Mouse (Mus musculus): ENCODE measurements around the gene Acadvl. TPM values are rescaled to one million over a fixed set of nuclear protein-coding genes. Genes with fewer than 3 reads are reported as not detected.
"Not testable (repeated sequence)": the region's sequence is repeated elsewhere in the genome, so short reads cannot be mapped to it uniquely, and the experiment has no call there.

The Acadvl gene
- polyA plus RNA-seq, 1 experiment from 2014 or later: 114 TPM

DNA sequence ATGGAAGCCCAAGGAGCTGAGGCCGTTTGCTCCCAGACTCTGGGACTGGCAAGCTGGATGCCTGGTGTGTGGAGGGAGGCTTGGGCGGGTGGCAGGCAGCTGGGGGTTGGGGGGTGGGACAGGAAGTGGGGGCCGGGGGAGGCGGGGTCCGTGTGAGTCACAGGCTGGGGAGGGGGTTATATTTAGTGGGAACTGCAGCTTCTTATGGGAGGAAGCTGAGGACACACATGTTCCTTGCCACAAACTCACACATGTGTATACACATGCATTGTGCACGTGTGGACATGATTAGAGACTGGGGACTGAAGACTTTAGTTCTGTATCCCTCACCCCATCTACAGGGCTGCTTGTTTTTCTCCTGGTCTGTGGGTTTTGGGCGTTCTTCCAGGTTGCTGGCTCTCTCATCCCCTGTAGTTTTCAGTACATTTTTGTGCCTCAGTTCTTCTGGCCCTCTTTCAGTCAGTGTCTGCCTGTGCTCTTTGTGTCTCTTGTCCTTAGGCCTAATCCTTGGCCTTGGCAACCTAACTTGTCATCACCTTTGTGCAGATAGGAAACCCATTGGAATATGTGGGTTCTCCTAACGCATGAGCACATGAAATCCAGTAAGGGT is 4.9 kb upstream of the Acadvl start:
- H3K9ac ChIP-seq (replicated peaks; ENCODE audit: low read length): peak overlapping the region; percentile 85
- whole genome bisulfite sequencing: 21% methylated on average over 8 of the region's 8 CpGs
- H3K36me3 ChIP-seq (ENCODE audit: insufficient read depth, low read length): no peaks in the 10 kb centered on the region
- peak overlapping the region; percentile 74 for H3K4me3 ChIP-seq (ENCODE audit: low read length)
- H3K4me2 ChIP-seq (replicated peaks; ENCODE audit: low read depth, low read length): peak overlapping the region; percentile 94
- no peak for ATAC-seq (ENCODE audit: low FRiP score, low TSS enrichment)
- no peaks in the 10 kb centered on the region for H3K27me3 ChIP-seq (ENCODE audit: insufficient read depth, low read length)
- H3K9me3 ChIP-seq (ENCODE audit: low read length): no peaks in the 10 kb centered on the region
- H3K27ac ChIP-seq (ENCODE audit: low read length): peak overlapping the region; percentile 88
- peaks cover 53% of the 10 kb centered on the region for H3K4me1 ChIP-seq (ENCODE audit: insufficient read depth, low read length)

DNA sequence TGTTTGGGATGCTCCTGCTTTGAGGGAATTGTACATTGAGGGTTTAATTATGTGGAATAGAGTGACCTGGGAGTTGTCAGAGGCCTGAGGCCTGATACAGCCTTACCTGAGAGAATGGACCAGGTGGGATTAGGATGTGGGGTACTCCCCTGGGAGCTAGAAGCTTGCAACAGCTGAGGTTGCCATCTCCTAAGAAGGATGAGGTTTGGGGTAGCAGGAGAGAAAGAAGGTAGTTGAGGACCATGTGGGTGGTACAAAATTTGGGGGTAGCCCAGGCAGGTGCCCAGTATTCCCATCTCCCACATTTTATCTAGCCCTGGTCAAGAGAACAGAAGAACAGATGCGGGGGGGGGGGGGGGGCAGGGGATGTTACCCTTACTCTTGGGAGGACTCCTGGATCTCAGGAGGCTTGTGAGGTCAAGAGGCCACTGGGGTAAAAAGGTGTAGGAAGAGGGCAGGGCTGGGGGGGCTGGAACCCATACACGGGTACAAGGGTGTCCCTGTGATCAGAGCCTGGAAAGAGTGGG is 4.3 kb upstream of the Acadvl start:
- WGBS: 0% methylated on average over 1 of the region's 2 CpGs
- H3K27ac ChIP-seq (ENCODE audit: low read length): peak overlapping the region; percentile 88
- no peaks in the 10 kb centered on the region for H3K36me3 ChIP-seq (ENCODE audit: insufficient read depth, low read length)
- peak overlapping the region; percentile 74 for H3K4me3 ChIP-seq (ENCODE audit: low read length)
- H3K4me2 ChIP-seq (replicated peaks; ENCODE audit: low read depth, low read length): peak overlapping the region; percentile 94
- H3K27me3 ChIP-seq (ENCODE audit: insufficient read depth, low read length): no peaks in the 10 kb centered on the region
- peaks cover 58% of the 10 kb centered on the region for H3K4me1 ChIP-seq (ENCODE audit: insufficient read depth, low read length)
- no peak for ATAC-seq (ENCODE audit: low FRiP score, low TSS enrichment)
- H3K9ac ChIP-seq (replicated peaks; ENCODE audit: low read length): peak overlapping the region; percentile 85
- no peaks in the 10 kb centered on the region for H3K9me3 ChIP-seq (ENCODE audit: low read length)

DNA sequence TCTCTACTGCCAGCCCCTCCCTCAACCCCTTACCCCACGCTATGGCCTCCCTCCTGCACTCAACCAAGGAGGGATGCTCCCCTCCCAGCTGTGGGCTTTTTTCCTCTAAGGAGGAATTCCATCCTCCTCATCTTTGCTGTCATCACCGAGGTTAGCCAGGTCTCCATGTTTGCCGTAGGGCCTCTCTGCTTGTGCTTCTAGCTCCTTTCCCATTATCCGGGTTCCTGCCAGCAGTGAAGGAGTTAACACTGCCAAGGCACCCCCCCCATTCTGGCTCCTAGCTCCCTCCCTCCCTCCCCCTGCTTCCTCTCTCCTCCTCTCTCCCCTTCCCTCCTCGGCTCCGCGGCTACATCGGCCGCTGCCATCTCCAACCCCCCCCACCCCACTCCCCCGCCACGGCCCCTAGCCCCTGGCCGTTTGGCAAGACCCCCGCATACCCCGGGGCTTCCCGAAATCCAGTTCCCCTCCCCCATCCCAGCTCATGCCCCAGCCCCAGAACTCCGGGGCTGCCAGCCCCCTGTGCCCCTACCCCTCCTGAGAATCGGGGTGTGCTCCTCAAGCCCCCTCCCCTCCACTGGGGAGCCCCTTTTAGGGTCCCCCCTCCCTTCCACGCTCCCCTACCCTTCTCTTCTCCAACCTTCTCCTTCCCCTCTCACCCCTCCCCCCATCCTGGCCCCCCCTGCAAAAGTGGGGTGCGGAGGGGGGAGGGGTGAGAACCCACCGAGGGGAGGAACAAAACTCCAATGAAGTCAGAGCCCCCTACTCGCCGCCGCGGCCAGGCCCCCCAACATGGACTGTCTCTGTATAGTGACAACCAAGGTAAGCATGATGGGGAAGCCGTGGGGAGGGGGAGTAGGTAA is 3.1 kb upstream of the Acadvl start:
- peak overlapping the region; percentile 88 for H3K27ac ChIP-seq (ENCODE audit: low read length)
- H3K36me3 ChIP-seq (ENCODE audit: insufficient read depth, low read length): peaks cover 3% of the 10 kb centered on the region; the same call in 1 of the 2 replicates
- under 1% methylated on average over 22 of the region's 25 CpGs for WGBS
- H3K27me3 ChIP-seq (ENCODE audit: insufficient read depth, low read length): no peaks in the 10 kb centered on the region
- H3K4me1 ChIP-seq (ENCODE audit: insufficient read depth, low read length): peaks cover 56% of the 10 kb centered on the region
- H3K4me3 ChIP-seq (ENCODE audit: low read length): peak overlapping the region; percentile 74
- H3K4me2 ChIP-seq (replicated peaks; ENCODE audit: low read depth, low read length): peak overlapping the region; percentile 94
- no peak for ATAC-seq (ENCODE audit: low FRiP score, low TSS enrichment)
- H3K9me3 ChIP-seq (ENCODE audit: low read length): no peaks in the 10 kb centered on the region
- H3K9ac ChIP-seq (replicated peaks; ENCODE audit: low read length): peak overlapping the region; percentile 85

DNA sequence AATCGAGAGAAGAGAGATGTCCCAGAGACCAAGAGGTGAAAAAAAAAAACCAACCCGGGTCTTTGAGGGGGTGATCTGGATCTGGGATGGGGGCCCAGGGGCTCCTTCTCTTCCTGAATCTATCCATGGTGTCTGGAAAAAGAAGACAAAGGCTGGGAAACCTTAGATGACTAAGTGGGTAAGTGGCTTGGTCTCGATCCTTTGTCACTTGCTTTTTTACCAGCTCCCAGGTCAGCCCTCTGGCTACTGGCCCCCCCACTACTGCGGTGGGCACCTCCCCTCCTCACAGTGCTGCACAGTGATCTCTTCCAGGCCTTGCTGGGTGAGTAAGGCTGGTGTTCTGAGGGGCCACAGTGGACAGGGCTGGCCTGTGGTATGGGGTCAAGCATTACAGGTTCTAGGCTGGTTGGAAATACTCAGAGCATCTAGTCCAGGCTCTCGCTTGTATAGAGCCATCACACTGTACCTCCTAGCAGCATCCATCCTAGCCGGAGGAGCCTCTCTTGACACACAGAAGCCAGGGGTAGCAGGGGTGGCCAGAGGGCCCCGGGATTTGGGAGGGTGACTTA is 2.1 kb upstream of the Acadvl start:
- H3K4me1 ChIP-seq (ENCODE audit: insufficient read depth, low read length): peaks cover 53% of the 10 kb centered on the region
- H3K27ac ChIP-seq (ENCODE audit: low read length): peak overlapping the region; percentile 78; the same call in 1 of the 2 replicates
- peaks cover 14% of the 10 kb centered on the region for H3K36me3 ChIP-seq (ENCODE audit: insufficient read depth, low read length)
- H3K4me3 ChIP-seq (ENCODE audit: low read length): no peak overlapping the region; the same call in 1 of the 2 replicates
- 44% methylated on average over 7 of the region's 7 CpGs for WGBS
- peak overlapping the region; percentile 85 for H3K9ac ChIP-seq (replicated peaks; ENCODE audit: low read length)
- H3K9me3 ChIP-seq (ENCODE audit: low read length): no peaks in the 10 kb centered on the region
- no peaks in the 10 kb centered on the region for H3K27me3 ChIP-seq (ENCODE audit: insufficient read depth, low read length)
- no peak for ATAC-seq (ENCODE audit: low FRiP score, low TSS enrichment)
- H3K4me2 ChIP-seq (replicated peaks; ENCODE audit: low read depth, low read length): peak overlapping the region; percentile 94

DNA sequence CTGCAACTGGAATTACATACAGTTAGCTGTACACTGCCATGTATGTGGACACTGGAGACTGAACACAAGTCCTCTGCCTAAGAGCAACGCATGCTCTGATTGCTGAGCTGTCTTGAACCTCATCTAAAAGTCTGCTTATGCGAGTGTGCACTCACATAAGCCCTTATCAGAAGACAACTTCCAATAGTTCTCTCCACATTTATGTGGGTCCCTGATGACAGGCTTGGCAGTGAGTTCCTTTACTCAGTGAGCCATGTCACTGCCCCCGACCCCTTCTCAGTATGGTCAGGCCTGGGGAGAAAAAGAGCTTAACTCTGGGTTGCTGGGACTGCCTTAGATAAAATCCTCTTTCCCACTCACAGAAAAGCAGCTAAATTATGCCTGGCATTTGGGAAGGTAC is 1.5 kb upstream of the Acadvl start, which contains the start of gene Dlg4:
Dlg4 (plus strand) TSS at position 274 of the 400 bp plus-strand sequence.
- peak within 1 kb of the TSS; percentile 74 for H3K4me3 ChIP-seq (ENCODE audit: low read length)
- no peaks in the 10 kb centered on the region for H3K27me3 ChIP-seq (ENCODE audit: insufficient read depth, low read length)
- ATAC-seq (ENCODE audit: low FRiP score, low TSS enrichment): no peak
- H3K36me3 ChIP-seq (ENCODE audit: insufficient read depth, low read length): peaks cover 19% of the 10 kb centered on the region
- WGBS: 66% methylated on average over 3 of the region's 3 CpGs
- peak within 1 kb of the TSS; percentile 85 for H3K9ac ChIP-seq (replicated peaks; ENCODE audit: low read length)
- H3K27ac ChIP-seq (ENCODE audit: low read length): peak within 1 kb of the TSS; percentile 78
- H3K4me2 ChIP-seq (replicated peaks; ENCODE audit: low read depth, low read length): peak within 1 kb of the TSS; percentile 94
- no peaks in the 10 kb centered on the region for H3K9me3 ChIP-seq (ENCODE audit: low read length)
- H3K4me1 ChIP-seq (ENCODE audit: insufficient read depth, low read length): peaks cover 53% of the 10 kb centered on the region

DNA sequence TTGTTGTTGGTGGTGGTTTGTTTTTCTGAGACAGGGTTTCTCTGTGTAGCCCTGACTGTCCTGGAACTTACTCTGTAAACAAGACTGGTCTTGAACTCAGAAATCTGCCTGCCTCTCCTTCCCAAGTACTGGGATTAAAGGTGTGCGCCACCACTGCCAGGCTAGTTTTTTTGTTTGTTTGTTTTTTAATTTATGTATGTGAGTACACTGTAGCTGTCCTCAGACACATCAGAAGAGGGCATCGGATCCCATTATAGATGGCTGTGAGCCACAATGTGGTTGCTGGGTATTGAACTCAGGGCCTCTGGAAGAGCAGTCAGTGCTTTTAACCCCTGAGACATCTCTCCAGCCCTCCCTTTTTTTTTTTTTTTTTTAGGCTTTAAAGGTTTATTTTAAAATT is 966 bp upstream of the Acadvl start:
- not testable (repeated sequence) for H3K27me3 ChIP-seq (ENCODE audit: insufficient read depth, low read length); H3K9me3 ChIP-seq (ENCODE audit: low read length); H3K27ac ChIP-seq (ENCODE audit: low read length); H3K9ac ChIP-seq (replicated peaks; ENCODE audit: low read length); H3K4me2 ChIP-seq (replicated peaks; ENCODE audit: low read depth, low read length); ATAC-seq (ENCODE audit: low FRiP score, low TSS enrichment); H3K4me3 ChIP-seq (ENCODE audit: low read length)
- 85% methylated on average over 2 of the region's 2 CpGs for WGBS
- H3K4me1 ChIP-seq (ENCODE audit: insufficient read depth, low read length): peaks cover 53% of the 10 kb centered on the region
- H3K36me3 ChIP-seq (ENCODE audit: insufficient read depth, low read length): peaks cover 24% of the 10 kb centered on the region

DNA sequence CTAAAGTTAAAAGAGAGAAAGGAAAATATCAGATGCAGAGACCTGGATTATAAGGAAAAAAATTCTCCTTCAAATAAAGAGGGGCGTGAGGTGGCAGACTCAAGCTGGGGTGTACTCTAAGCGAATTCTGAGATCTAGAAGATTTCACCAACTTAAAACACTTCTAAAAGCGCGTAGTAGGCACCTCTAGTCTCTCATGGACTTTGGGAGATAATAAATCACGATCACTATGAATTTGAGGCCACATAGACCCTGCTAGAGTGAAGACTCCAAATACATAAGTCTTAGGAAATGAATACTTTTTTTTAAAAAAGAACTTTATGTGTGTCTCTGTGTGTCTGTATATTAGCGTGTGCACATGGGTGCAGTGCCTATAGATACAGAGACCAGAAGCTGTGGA is 466 bp upstream of the Acadvl start:
- Histone ChIP-seq H3K27me3 (ENCODE audit: insufficient read depth, low read length) (no peaks in the 10 kb centered on the region), H3K36me3 (ENCODE audit: insufficient read depth, low read length) (peaks cover 29% of the 10 kb centered on the region), H3K4me2 (replicated peaks; ENCODE audit: low read depth, low read length) (peak overlapping the region; percentile 90), H3K4me3 (ENCODE audit: low read length) (peak overlapping the region; percentile 72; the same call in 1 of the 2 replicates), H3K9me3 (ENCODE audit: low read length) (no peaks in the 10 kb centered on the region), H3K9ac (replicated peaks; ENCODE audit: low read length) (no peak overlapping the region), H3K27ac (ENCODE audit: low read length) (no peak overlapping the region), H3K4me1 (ENCODE audit: insufficient read depth, low read length) (peaks cover 53% of the 10 kb centered on the region)
- no peak for ATAC-seq (ENCODE audit: low FRiP score, low TSS enrichment)
- 66% methylated on average over 6 of the region's 6 CpGs for WGBS

DNA sequence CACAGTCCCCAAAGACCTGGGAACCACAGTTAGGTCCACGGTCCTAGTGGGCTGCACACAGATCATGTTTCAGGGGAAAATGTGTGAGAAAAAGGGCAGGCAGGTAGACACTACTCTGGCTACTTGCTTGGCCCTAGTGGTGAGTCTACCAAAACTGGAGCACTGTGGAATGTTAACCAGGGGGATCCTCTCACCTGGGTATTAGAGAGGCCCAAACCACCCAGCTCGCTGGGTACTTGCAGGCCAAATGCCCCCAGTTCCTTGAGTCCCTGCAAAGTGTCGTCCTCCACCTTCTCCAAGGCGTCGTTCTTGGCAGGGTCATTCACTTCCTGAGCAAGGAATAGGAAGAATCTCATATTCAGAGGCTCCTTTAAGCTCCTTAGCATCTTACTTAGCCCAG is 1.2 kb downstream of the Acadvl start:
- Histone ChIP-seq H3K9me3 (ENCODE audit: low read length) (no peaks in the 10 kb centered on the region), H3K9ac (replicated peaks; ENCODE audit: low read length) (peak overlapping the region; percentile 81; the same call in 1 of the 2 replicates), H3K36me3 (ENCODE audit: insufficient read depth, low read length) (peaks cover 45% of the 10 kb centered on the region), H3K4me1 (ENCODE audit: insufficient read depth, low read length) (peaks cover 38% of the 10 kb centered on the region), H3K27ac (ENCODE audit: low read length) (peak overlapping the region; percentile 84; the same call in 1 of the 2 replicates), H3K4me3 (ENCODE audit: low read length) (no peak overlapping the region), H3K4me2 (replicated peaks; ENCODE audit: low read depth, low read length) (peak overlapping the region; percentile 90; the same call in 1 of the 2 replicates), H3K27me3 (ENCODE audit: insufficient read depth, low read length) (no peaks in the 10 kb centered on the region)
- 43% methylated on average over 5 of the region's 5 CpGs for WGBS
- ATAC-seq (ENCODE audit: low FRiP score, low TSS enrichment): no peak

DNA sequence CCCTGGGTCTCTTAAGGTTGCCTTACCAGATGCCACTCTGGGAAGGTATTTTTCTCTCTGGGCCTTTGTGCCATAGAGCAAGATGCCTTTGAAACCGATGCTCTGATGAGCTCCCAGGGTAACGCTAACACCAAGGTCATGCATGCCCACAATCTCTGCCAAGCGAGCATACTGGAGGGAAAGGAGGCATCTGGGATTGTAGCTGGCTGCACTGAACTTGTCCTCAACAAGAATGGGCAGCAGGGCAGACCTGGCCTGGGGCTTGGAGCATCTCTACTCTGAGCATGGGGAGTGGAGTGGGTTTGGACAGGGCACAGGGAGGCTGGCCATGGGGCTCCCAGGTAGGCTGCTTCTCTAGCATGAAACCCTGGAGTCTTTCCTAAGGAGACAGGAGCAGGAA is 1.8 kb downstream of the Acadvl start:
- H3K9ac ChIP-seq (replicated peaks; ENCODE audit: low read length): no peak overlapping the region
- ATAC-seq (ENCODE audit: low FRiP score, low TSS enrichment): no peak
- no peak overlapping the region for H3K27ac ChIP-seq (ENCODE audit: low read length)
- no peak overlapping the region for H3K4me2 ChIP-seq (replicated peaks; ENCODE audit: low read depth, low read length)
- H3K4me1 ChIP-seq (ENCODE audit: insufficient read depth, low read length): peaks cover 32% of the 10 kb centered on the region
- no peak overlapping the region for H3K4me3 ChIP-seq (ENCODE audit: low read length)
- WGBS: 87% methylated on average over 3 of the region's 3 CpGs
- no peaks in the 10 kb centered on the region for H3K9me3 ChIP-seq (ENCODE audit: low read length)
- H3K36me3 ChIP-seq (ENCODE audit: insufficient read depth, low read length): peaks cover 52% of the 10 kb centered on the region
- no peaks in the 10 kb centered on the region for H3K27me3 ChIP-seq (ENCODE audit: insufficient read depth, low read length)
